Mouse (Mus musculus) limb, embryonic 11.5 days (tissue): ENCODE data around the gene Ptprcap. TPM values are rescaled to one million over a fixed set of nuclear protein-coding genes. Genes with fewer than 3 reads are reported as not detected.
A peak's percentile ranks its signal among the peaks of the same experiment; 100 is the strongest.

ENCODE experiments used
- ATAC-seq: fragments of 200-750 bp; cut with Nextera tagmentation; 2 replicates; pipeline ENCODE4 v1.8.0; 2017; ENCODE audit warnings: low read depth; ENCODE audit not compliant: insufficient number of reproducible peaks, low FRiP score, low TSS enrichment
- DNase-seq: peaks from one replicate; pipeline ENCODE4 v3.0.0-alpha.2; 2015; ENCODE audit warnings: low spot score
- H3K27ac ChIP-seq: fragments of 300-500 bp; sonication (generic); replicated peaks from 2 replicates; pipeline ENCODE4 v1.5.1; 2014; ENCODE audit warnings: low read depth, mild to moderate bottlenecking, low read length
- H3K27me3 ChIP-seq: fragments of 300-500 bp; sonication (generic); 2 replicates; pipeline ENCODE4 v1.6.1; 2014; ENCODE audit warnings: mild to moderate bottlenecking, low read length, mixed read lengths; ENCODE audit not compliant: control insufficient read depth, insufficient read depth
- H3K36me3 ChIP-seq: fragments of 300-500 bp; sonication (generic); 2 replicates; pipeline ENCODE4 v1.6.1; 2014; ENCODE audit warnings: mild to moderate bottlenecking, low read length, moderate library complexity, mixed read lengths; ENCODE audit not compliant: control insufficient read depth, insufficient read depth
- H3K4me1 ChIP-seq: fragments of 300-500 bp; sonication (generic); 2 replicates; pipeline ENCODE4 v1.6.1; 2014; ENCODE audit warnings: low read length, mixed read lengths; ENCODE audit not compliant: control insufficient read depth, insufficient read depth
- H3K4me2 ChIP-seq: fragments of 300-500 bp; sonication (generic); 2 replicates; pipeline ENCODE4 v1.6.1; 2014; ENCODE audit warnings: low read depth, mild to moderate bottlenecking, moderate library complexity; ENCODE audit not compliant: severe bottlenecking
- H3K4me3 ChIP-seq: fragments of 300-500 bp; sonication (generic); 2 replicates; pipeline ENCODE4 v1.5.1; 2014; ENCODE audit warnings: low read depth, low read length
- H3K9ac ChIP-seq: fragments of 300-500 bp; sonication (generic); 2 replicates; pipeline ENCODE4 v1.6.1; 2014; ENCODE audit warnings: mild to moderate bottlenecking, low read length
- H3K9me3 ChIP-seq: fragments of 300-500 bp; sonication (generic); 2 replicates; pipeline ENCODE4 v1.6.1; 2016; ENCODE audit warnings: low read length; ENCODE audit not compliant: control insufficient read depth
- WGBS: fragments of 180-500 bp; shearing (Covaris S2); extraction: QIAGEN DNeasy Blood & Tissue Kit; methylation state at CpG from one replicate; pipeline ENCODE4 v1.1.7; 2014; 5-methylcytosine and 5-hydroxymethylcytosine counted together
- polyA plus RNA-seq: library from polyadenylated mRNA; unstranded; fragments of >200 nt; fragmentation: Nextera tagmentation; extraction: Ambion mirVana; gene quantifications from 2 replicates; pipeline ENCODE4 v1.2.1, GENCODE M21; 2014

The Ptprcap gene
- polyA plus RNA-seq = 1.1 and 1.5 TPM in 2 replicates

DNA sequence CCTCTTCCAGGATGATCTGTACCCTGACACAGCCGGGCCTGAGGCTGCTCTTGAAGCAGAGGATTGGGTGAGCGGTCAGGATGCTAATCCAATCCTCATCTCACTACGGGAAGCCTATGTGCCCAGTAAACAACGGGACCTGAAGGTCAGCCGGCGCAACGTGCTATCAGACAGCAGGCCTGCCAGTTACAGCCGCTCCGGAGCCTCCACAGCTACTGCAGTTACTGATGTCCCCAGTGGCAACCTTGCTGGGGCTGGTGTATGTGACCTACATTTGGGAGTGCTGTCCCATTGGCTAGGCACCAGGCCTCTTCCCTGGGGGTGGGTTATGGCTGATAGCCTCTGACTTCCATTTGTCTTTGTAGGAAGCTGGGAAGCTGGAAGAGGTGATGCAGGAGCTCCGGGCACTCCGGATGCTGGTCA, at the start of gene Ptprcap:
Ptprcap (plus strand) TSS at position 373 of the 423 bp plus-strand sequence.
- 76% methylated on average over 11 of the region's 11 CpGs for WGBS

DNA sequence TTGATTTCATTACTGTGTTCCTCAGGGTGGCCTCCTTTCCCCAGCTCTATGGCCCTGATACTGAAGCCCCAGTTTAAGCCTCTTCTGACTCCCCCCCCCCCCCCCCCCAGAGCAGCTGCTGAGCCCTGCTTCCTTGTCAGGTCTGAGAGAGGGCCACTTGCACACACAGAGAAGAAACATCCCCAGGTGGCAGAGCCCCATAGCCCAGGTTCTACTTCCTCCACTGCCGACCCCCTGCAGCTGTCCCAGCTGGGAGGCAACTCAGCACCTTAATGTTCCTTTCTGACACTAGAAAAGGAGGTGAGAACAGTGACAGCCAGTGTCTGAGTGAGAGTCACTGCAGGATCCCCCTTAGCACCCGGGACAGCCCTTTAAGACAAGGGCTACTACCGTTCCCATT, 49.6 kb upstream of the Ptprcap start:
- Histone ChIP-seq H3K9ac (no peak overlapping the region), H3K36me3 (no peaks in the 10 kb centered on the region), H3K27ac (no peak overlapping the region), H3K4me2 (no peak overlapping the region), H3K4me1 (peaks cover 22% of the 10 kb centered on the region), H3K27me3 (peaks cover 22% of the 10 kb centered on the region), H3K4me3 (no peak overlapping the region), H3K9me3 (no peaks in the 10 kb centered on the region)
- DNase-seq (no peak), ATAC-seq (no peak)
- whole genome bisulfite sequencing = 53% methylated on average over 3 of the region's 3 CpGs

More for the DNA sequence above, at the start of gene Ptprcap:
- no peaks in the 10 kb centered on the region for H3K27me3 ChIP-seq
- no peak within 1 kb of the TSS for H3K4me2 ChIP-seq
- no peak for ATAC-seq
- H3K4me1 ChIP-seq = peaks cover 8% of the 10 kb centered on the region
- no peak within 1 kb of the TSS for H3K27ac ChIP-seq
- peaks cover 23% of the 10 kb centered on the region for H3K36me3 ChIP-seq
- DNase-seq = no peak
- H3K9me3 ChIP-seq = no peaks in the 10 kb centered on the region
- no peak within 1 kb of the TSS for H3K4me3 ChIP-seq
- H3K9ac ChIP-seq = no peak within 1 kb of the TSS

GRCm38 (mm10) chr19:4104675-4105194, 48.7 kb upstream of the Ptprcap start:
- H3K36me3 ChIP-seq = no peaks in the 10 kb centered on the region
- ATAC-seq = no peak
- H3K4me1 ChIP-seq = peaks cover 14% of the 10 kb centered on the region
- no peak overlapping the region for H3K27ac ChIP-seq
- no peak for DNase-seq
- no peak overlapping the region for H3K9ac ChIP-seq
- H3K4me2 ChIP-seq = no peak overlapping the region
- H3K9me3 ChIP-seq = no peaks in the 10 kb centered on the region
- H3K27me3 ChIP-seq = peaks cover 21% of the 10 kb centered on the region
- no peak overlapping the region for H3K4me3 ChIP-seq
- 88% methylated on average over 16 of the region's 16 CpGs for WGBS

GRCm38 (mm10) chr19:4106654-4107053, 46.8 kb upstream of the Ptprcap start:
- Histone ChIP-seq H3K4me3 (no peak overlapping the region), H3K9me3 (no peaks in the 10 kb centered on the region), H3K4me2 (no peak overlapping the region), H3K4me1 (peaks cover 3% of the 10 kb centered on the region; the same call in 1 of the 2 replicates), H3K27ac (no peak overlapping the region), H3K36me3 (no peaks in the 10 kb centered on the region), H3K9ac (no peak overlapping the region), H3K27me3 (peaks cover 6% of the 10 kb centered on the region)
- 93% methylated on average over 14 of the region's 14 CpGs for WGBS
- DNase-seq (no peak), ATAC-seq (no peak)

- 88% methylated on average over 9 of the region's 9 CpGs for whole genome bisulfite sequencing
- ATAC-seq = no peak
- Histone ChIP-seq H3K27me3 (no peaks in the 10 kb centered on the region), H3K4me3 (no peak overlapping the region), H3K9me3 (no peaks in the 10 kb centered on the region), H3K4me1 (peaks cover 7% of the 10 kb centered on the region), H3K36me3 (peaks cover 8% of the 10 kb centered on the region; the same call in 1 of the 2 replicates), H3K9ac (no peak overlapping the region), H3K27ac (no peak overlapping the region), H3K4me2 (no peak overlapping the region)
- DNase-seq = no peak
Measured at GRCm38 (mm10) chr19:4108535-4108934, 44.9 kb upstream of the Ptprcap start.

- Histone ChIP-seq H3K4me2 (no peak overlapping the region), H3K9me3 (no peaks in the 10 kb centered on the region), H3K9ac (no peak overlapping the region), H3K27me3 (no peaks in the 10 kb centered on the region), H3K36me3 (peaks cover 15% of the 10 kb centered on the region; the same call in 1 of the 2 replicates), H3K27ac (no peak overlapping the region), H3K4me1 (peaks cover 12% of the 10 kb centered on the region), H3K4me3 (no peak overlapping the region)
- 94% methylated on average over 26 of the region's 26 CpGs for WGBS
- ATAC-seq (no peak), DNase-seq (no peak)
Measured at GRCm38 (mm10) chr19:4112063-4112960, 41.1 kb upstream of the Ptprcap start.

- no peak for DNase-seq
- Histone ChIP-seq H3K27me3 (no peaks in the 10 kb centered on the region), H3K9ac (no peak overlapping the region), H3K4me3 (no peak overlapping the region), H3K4me2 (peak overlapping the region; percentile 10; the same call in 1 of the 2 replicates), H3K27ac (peak overlapping the region; percentile 45; the same call in 1 of the 2 replicates), H3K9me3 (no peaks in the 10 kb centered on the region), H3K36me3 (peaks cover 17% of the 10 kb centered on the region; the same call in 1 of the 2 replicates), H3K4me1 (peaks cover 12% of the 10 kb centered on the region)
- no peak for ATAC-seq
- WGBS = 78% methylated on average over 13 of the region's 13 CpGs
Measured at GRCm38 (mm10) chr19:4113186-4113805, 40.1 kb upstream of the Ptprcap start.

DNA sequence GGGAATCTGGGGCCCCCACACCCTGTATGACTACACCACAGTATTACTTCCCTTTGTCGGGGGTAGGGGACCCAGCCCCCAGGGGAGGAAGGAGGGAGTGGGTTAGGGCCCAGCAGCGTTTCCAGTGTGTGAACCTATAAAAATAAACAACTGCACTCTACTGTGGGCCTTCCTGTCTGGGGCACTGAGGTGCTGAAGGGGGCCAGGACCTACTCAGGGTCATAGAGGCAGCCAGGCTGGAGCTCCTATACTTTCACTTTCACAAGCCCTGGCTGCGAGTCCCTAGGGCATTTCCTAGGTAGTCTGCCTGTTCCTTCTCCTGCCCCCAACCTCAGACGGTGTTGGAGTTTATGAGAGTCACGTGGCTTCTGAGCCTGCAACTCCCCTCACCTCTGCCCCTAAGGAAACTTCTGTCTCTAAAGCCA, 39.6 kb upstream of the Ptprcap start:
- H3K4me1 ChIP-seq = peaks cover 12% of the 10 kb centered on the region
- H3K27ac ChIP-seq = peak overlapping the region; percentile 45; the same call in 1 of the 2 replicates
- peaks cover 17% of the 10 kb centered on the region; the same call in 1 of the 2 replicates for H3K36me3 ChIP-seq
- DNase-seq = no peak
- no peaks in the 10 kb centered on the region for H3K9me3 ChIP-seq
- H3K27me3 ChIP-seq = no peaks in the 10 kb centered on the region
- no peak overlapping the region for H3K4me3 ChIP-seq
- WGBS = 35% methylated on average over 5 of the region's 5 CpGs
- no peak overlapping the region for H3K9ac ChIP-seq
- no peak for ATAC-seq
- peak overlapping the region; percentile 10; the same call in 1 of the 2 replicates for H3K4me2 ChIP-seq
